Mouse (Mus musculus) testis, adult 2 months (tissue): ENCODE data around the gene Ripor2.

Experiments used
- CTCF ChIP-seq: fragments of 200-500 bp; IDR thresholded peaks from 2 replicates; pipeline ENCODE4 v1.5.1; 2012; ENCODE audit warnings: low read depth, mild to moderate bottlenecking, inconsistent platforms, low read length, moderate library complexity; ENCODE audit not compliant: control insufficient read depth, insufficient read depth, insufficient replicate concordance
- POLR2A ChIP-seq: fragments of 200-500 bp; IDR thresholded peaks from 2 replicates; pipeline ENCODE4 v1.6.1; 2012; ENCODE audit warnings: low read depth, mild to moderate bottlenecking, inconsistent platforms, low read length, moderate library complexity; ENCODE audit not compliant: control insufficient read depth

GRCm38 (mm10) chr13:24538941-24539340 is 43.0 kb upstream of the Ripor2 start:
- TF ChIP-seq CTCF (no peak), POLR2A (no peak)
